Mouse (Mus musculus) spleen, adult 10 weeks (tissue): ENCODE results near the gene Kcnk10. TPM values are rescaled to one million over a fixed set of nuclear protein-coding genes. Genes with fewer than 3 reads are reported as not detected.

Experiments used
- polyA plus RNA-seq: library from polyadenylated mRNA; stranded (reverse); fragments of 350-450 nt; fragmentation: Illumina TruSeq; extraction: RNeasy Lipid Tissue Mini Kit (QIAGEN cat#74804); gene quantifications from one replicate; pipeline ENCODE4 v1.2.3, GENCODE M21; 2015; ENCODE audit warnings: low replicate concordance; ENCODE audit not compliant: insufficient read depth

Gene Kcnk10
- polyA plus RNA-seq, result 0.40 TPM

GRCm38 (mm10) chr12:98577861-98578360 lies at the start of gene Kcnk10:
Gene Kcnk10 (minus strand): TSS chr12:98578310.

GRCm38 (mm10) chr12:98627392-98628259 lies 49.5 kb upstream of the Kcnk10 start, which contains the start of gene Spata7:
Gene Spata7 (plus strand): TSS chr12:98628157.

Other genes starting within 250 kb of the Kcnk10 start
- 2.6 TPM for gene Spata7, start 49.8 kb upstream of the Kcnk10 start, polyA plus RNA-seq
- gene Ptpn21, start 159.1 kb upstream of the Kcnk10 start, polyA plus RNA-seq, result 6.7 TPM
- gene Zc3h14, start 168.7 kb upstream of the Kcnk10 start, polyA plus RNA-seq, result 92.2 TPM